Mouse (Mus musculus): ENCODE measurements around the gene Bace1.

GRCm38 (mm10) chr9:45792235-45792634 lies 46.1 kb upstream of the Bace1 start:
- TF ChIP-seq POLR2A (IDR thresholded peaks at IDR 0.05; ENCODE audit: control insufficient read depth, extremely low read depth, insufficient read depth, low read length, poor library complexity): no peak
- no peak for TF ChIP-seq CTCF (IDR thresholded peaks at IDR 0.05; ENCODE audit: borderline replicate concordance, control insufficient read depth, extremely low read depth, insufficient read depth, low read length, poor library complexity)

Data from thymus, adult 2 months (tissue).